In the genomic region with DNA sequence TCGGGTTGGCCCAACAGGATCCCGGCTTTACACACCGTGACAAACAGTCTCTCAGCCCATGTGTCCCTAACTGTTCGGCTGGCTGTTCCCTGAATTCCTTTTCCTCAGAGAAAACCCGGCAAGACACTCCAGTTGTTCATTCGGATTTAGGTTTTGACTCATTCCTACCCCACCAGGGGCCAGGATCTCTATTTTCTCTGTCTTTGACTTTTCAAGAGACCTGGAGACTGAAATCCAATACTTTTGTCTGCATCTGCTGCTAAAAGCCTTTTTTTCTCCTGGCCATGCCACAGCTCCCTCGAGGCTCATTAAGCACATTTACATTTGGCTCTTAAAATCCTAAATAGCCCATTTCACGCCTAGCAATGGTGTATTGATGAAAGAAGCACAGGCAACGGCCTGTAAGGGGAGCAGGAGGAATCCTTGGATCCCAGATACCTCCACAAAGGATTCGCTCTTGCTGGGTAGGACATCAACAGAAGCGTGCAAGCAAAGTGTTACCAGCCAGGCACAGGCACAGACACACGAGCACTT, we compare ENCODE assay signal across 12 mouse cellular contexts.
DNase-seq lines count a peak whose midpoint lies in the region; ATAC-seq lines count a peak whose summit lies in the region.
"Had no signal": no experiment of that assay in that cellular context is flagged by ENCODE, and none has a peak within 500 bp of the region (broad histone marks: within the 10 kb centered on the region; RNA-seq: fewer than 3 reads in every experiment).

No protein-coding gene starts in this region.

- no peaks in the 10 kb centered on the region for H3K9me3 ChIP-seq in midbrain, embryonic 11.5 days (ENCODE audit: control insufficient read depth, low read length)

- peak; percentile 88 for ATAC-seq in midbrain, embryonic 11.5 days (ENCODE audit: low FRiP score)
- ATAC-seq: intestine, postnatal 0 days had no signal

- peaks cover 10% of the 10 kb centered on the region; the same call in 1 of the 2 replicates for H3K4me1 ChIP-seq in midbrain, embryonic 11.5 days (ENCODE audit: control insufficient read depth, insufficient read depth, low read length)

- 12% methylated on average over 12 of the region's 12 CpGs for WGBS in midbrain, embryonic 11.5 days

- intact Hi-C loops in heart, postnatal 36 days (cut with DNase I) = no loop called here

- no peak overlapping the region for H3K4me3 ChIP-seq in midbrain, embryonic 11.5 days (ENCODE audit: low read depth, low read length)

- no peak overlapping the region for H3K9ac ChIP-seq in midbrain, embryonic 11.5 days (ENCODE audit: low read length)

- H3K4me2 ChIP-seq in midbrain, embryonic 11.5 days = no peak overlapping the region
- H3K4me2 ChIP-seq: liver, embryonic 11.5 days had no signal

- H3K36me3 ChIP-seq in midbrain, embryonic 11.5 days (ENCODE audit: control insufficient read depth, insufficient read depth, low read length) = no peaks in the 10 kb centered on the region

- DNase-seq in Muller cell, postnatal 12 days (ENCODE audit: inconsistent ontology term) = peak; percentile 16
- peak; percentile 45 for DNase-seq in embryo, embryonic 11.5 days (ENCODE audit: low read depth, low spot score)
- peak; percentile 62 for DNase-seq in forelimb bud, embryonic 11.5 days (ENCODE audit: low read depth, low spot score)
- DNase-seq in midbrain, embryonic 11.5 days (ENCODE audit: low spot score, missing footprints) = peak; percentile 94
- no peak for DNase-seq in thymus, postnatal 14 days
- no peak for DNase-seq in B cell, adult 2 months
- DNase-seq in heart, postnatal 36 days = no peak
- no peak for DNase-seq in spleen, adult 12 weeks (ENCODE audit: low spot score)
- DNase-seq: cerebellum, adult 8-10 months had no signal

- H3K27me3 ChIP-seq in midbrain, embryonic 11.5 days (ENCODE audit: control insufficient read depth, insufficient read depth, low read length) = no peaks in the 10 kb centered on the region
- H3K27me3 ChIP-seq: CH12.LX had no signal

- H3K27ac ChIP-seq in midbrain, embryonic 11.5 days (ENCODE audit: low read depth, low read length) = peak overlapping the region; percentile 3; the same call in 1 of the 2 replicates

Comparison
In these comparisons a context has a peak if more than half of its experiments do, and no peak if none do; other contexts are left out.
1. DNase-seq: peak in Muller cell, postnatal 12 days (single experiment), embryo, embryonic 11.5 days (single experiment), forelimb bud, embryonic 11.5 days (single experiment) and midbrain, embryonic 11.5 days (single experiment); none in thymus, postnatal 14 days (single experiment), B cell, adult 2 months (0 of 2), heart, postnatal 36 days (0 of 2) and spleen, adult 12 weeks (single experiment).